Mouse (Mus musculus): ENCODE measurements around the gene Notch3. TPM values are rescaled to one million over a fixed set of nuclear protein-coding genes. Genes with fewer than 3 reads are reported as not detected.

Gene Notch3
- polyA plus RNA-seq, 1 experiment from 2014 or later: 26.8 TPM

DNA sequence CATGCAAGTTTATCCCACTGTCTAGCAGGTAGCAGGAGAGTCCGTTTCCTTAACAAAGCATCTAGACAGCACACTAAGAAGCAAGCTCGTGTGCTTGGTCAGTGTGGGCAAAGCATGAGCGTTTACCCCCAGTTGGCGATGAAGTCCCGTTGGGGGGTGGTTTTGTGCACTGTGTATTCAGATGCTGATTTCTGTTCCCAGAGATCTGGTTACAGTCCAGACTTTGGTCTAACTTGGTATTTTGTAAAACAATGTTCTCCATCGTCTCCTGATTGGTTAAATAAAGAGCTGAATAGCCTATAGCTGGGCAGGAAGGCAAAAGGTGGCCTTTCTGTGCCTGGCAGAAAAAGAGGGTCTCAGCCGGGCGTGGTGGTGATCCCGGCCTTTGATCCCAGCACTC is 36.1 kb downstream of the Notch3 start:
- H3K4me3 ChIP-seq (ENCODE audit: low read depth, low read length): no peak overlapping the region
- no peak overlapping the region for H3K9ac ChIP-seq (ENCODE audit: low read length)
- no peak for ATAC-seq (replicated peaks; ENCODE audit: low FRiP score)
- H3K4me2 ChIP-seq (ENCODE audit: low read depth, low read length, severe bottlenecking): no peak overlapping the region
- WGBS: 95% methylated on average over 9 of the region's 9 CpGs
- no peaks in the 10 kb centered on the region for H3K4me1 ChIP-seq (replicated peaks; ENCODE audit: control insufficient read depth, insufficient read depth, low read length)
- H3K36me3 ChIP-seq (ENCODE audit: control insufficient read depth, insufficient read depth, low read length): peaks cover 35% of the 10 kb centered on the region
- no peak for DNase-seq (ENCODE audit: low spot score)
- no peaks in the 10 kb centered on the region for H3K27me3 ChIP-seq (ENCODE audit: control insufficient read depth, insufficient read depth, low read length)
- no peak overlapping the region for H3K27ac ChIP-seq (ENCODE audit: low read depth, low read length)
- H3K9me3 ChIP-seq (ENCODE audit: control insufficient read depth, low read length): no peaks in the 10 kb centered on the region

GRCm38 (mm10) chr17:32127195-32127594 is 39.5 kb downstream of the Notch3 start:
- Histone ChIP-seq H3K27me3 (ENCODE audit: control insufficient read depth, insufficient read depth, low read length) (no peaks in the 10 kb centered on the region), H3K4me3 (ENCODE audit: low read depth, low read length) (no peak overlapping the region), H3K4me2 (ENCODE audit: low read depth, low read length, severe bottlenecking) (no peak overlapping the region), H3K9ac (ENCODE audit: low read length) (no peak overlapping the region), H3K9me3 (ENCODE audit: control insufficient read depth, low read length) (no peaks in the 10 kb centered on the region), H3K4me1 (replicated peaks; ENCODE audit: control insufficient read depth, insufficient read depth, low read length) (no peaks in the 10 kb centered on the region), H3K27ac (ENCODE audit: low read depth, low read length) (no peak overlapping the region), H3K36me3 (ENCODE audit: control insufficient read depth, insufficient read depth, low read length) (peaks cover 32% of the 10 kb centered on the region)
- DNase-seq (ENCODE audit: low spot score): no peak
- WGBS: 98% methylated on average over 2 of the region's 2 CpGs
- no peak for ATAC-seq (replicated peaks; ENCODE audit: low FRiP score)

DNA sequence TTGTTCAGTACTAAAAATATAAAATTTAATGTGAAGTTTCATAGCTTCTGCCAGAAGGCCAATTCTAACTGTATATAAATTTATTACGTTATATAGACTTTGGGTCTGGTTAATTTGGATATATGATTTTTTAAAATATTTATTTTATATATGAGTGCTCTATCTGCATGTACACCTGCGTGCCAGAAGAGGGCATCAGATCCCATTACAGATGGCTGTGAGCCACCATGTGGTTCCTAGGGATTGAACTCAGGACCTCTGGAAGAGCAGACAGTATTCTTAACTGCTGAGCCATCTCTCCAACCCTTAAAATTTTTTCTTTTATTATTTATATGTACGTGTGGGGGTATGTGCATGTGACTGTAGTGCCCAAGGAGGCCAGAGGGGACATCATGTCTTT is 41.2 kb downstream of the Notch3 start:
- Histone ChIP-seq H3K9ac (ENCODE audit: low read length) (no peak overlapping the region), H3K27me3 (ENCODE audit: control insufficient read depth, insufficient read depth, low read length) (no peaks in the 10 kb centered on the region), H3K4me2 (ENCODE audit: low read depth, low read length, severe bottlenecking) (no peak overlapping the region), H3K4me1 (replicated peaks; ENCODE audit: control insufficient read depth, insufficient read depth, low read length) (no peaks in the 10 kb centered on the region), H3K27ac (ENCODE audit: low read depth, low read length) (no peak overlapping the region), H3K4me3 (ENCODE audit: low read depth, low read length) (no peak overlapping the region), H3K36me3 (ENCODE audit: control insufficient read depth, insufficient read depth, low read length) (peaks cover 25% of the 10 kb centered on the region), H3K9me3 (ENCODE audit: control insufficient read depth, low read length) (no peaks in the 10 kb centered on the region)
- 84% methylated on average over 3 of the region's 3 CpGs for WGBS
- ATAC-seq (replicated peaks; ENCODE audit: low FRiP score): no peak
- DNase-seq (ENCODE audit: low spot score): no peak

DNA sequence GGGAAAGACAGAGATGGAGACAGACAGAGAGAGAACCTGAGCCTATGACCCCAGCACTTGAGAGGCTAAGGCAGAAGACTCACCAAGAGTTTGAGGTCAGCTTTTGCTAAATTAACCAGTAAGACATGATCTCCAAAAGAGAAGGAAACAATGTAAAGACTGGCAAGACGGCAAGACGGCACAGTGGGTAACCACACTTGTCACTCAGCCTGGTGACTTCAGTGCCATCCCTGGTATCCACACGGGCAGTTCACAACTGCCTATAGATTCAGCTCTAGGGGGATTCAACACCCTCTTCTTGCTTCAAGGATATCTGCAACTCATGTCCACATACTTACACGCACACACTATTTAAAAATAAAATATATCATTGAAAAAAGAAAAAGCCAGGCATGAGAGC is 43.1 kb downstream of the Notch3 start:
- no peak for ATAC-seq (replicated peaks; ENCODE audit: low FRiP score)
- Histone ChIP-seq H3K4me3 (ENCODE audit: low read depth, low read length) (no peak overlapping the region), H3K4me1 (replicated peaks; ENCODE audit: control insufficient read depth, insufficient read depth, low read length) (no peaks in the 10 kb centered on the region), H3K27ac (ENCODE audit: low read depth, low read length) (no peak overlapping the region), H3K9me3 (ENCODE audit: control insufficient read depth, low read length) (no peaks in the 10 kb centered on the region), H3K4me2 (ENCODE audit: low read depth, low read length, severe bottlenecking) (no peak overlapping the region), H3K27me3 (ENCODE audit: control insufficient read depth, insufficient read depth, low read length) (no peaks in the 10 kb centered on the region), H3K36me3 (ENCODE audit: control insufficient read depth, insufficient read depth, low read length) (peaks cover 18% of the 10 kb centered on the region), H3K9ac (ENCODE audit: low read length) (no peak overlapping the region)
- DNase-seq (ENCODE audit: low spot score): no peak
- WGBS: 96% methylated on average over 4 of the region's 4 CpGs

DNA sequence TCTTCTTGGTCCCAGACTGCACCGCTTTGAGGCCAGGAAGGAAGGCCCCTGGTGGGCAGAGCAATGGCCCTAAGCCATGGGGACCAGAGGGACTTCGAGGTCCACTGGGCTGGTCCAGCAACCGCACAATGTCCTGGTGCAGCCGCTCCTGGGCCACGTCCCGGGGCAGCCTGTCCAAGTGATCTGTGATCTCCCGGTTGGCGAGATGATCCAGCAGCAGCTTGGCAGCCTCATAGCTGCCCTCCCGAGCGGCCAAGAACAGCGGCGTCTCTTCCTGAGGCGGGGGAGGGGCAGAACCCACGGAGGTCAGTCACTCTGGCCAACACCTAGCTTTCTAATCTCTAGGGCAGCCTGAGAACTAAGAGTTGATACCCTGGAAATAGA is 44.1 kb downstream of the Notch3 start:
- H3K4me3 ChIP-seq (ENCODE audit: low read depth, low read length): no peak overlapping the region
- 0 out of 2 replicates have a peak, but pooled peaks cover 2% of the 10 kb centered on the region for H3K4me1 ChIP-seq (replicated peaks; ENCODE audit: control insufficient read depth, insufficient read depth, low read length)
- WGBS: 81% methylated on average over 14 of the region's 14 CpGs
- no peak overlapping the region for H3K9ac ChIP-seq (ENCODE audit: low read length)
- ATAC-seq (replicated peaks; ENCODE audit: low FRiP score): no peak
- DNase-seq (ENCODE audit: low spot score): no peak
- H3K27me3 ChIP-seq (ENCODE audit: control insufficient read depth, insufficient read depth, low read length): no peaks in the 10 kb centered on the region
- no peak overlapping the region for H3K27ac ChIP-seq (ENCODE audit: low read depth, low read length)
- H3K9me3 ChIP-seq (ENCODE audit: control insufficient read depth, low read length): no peaks in the 10 kb centered on the region
- H3K4me2 ChIP-seq (ENCODE audit: low read depth, low read length, severe bottlenecking): no peak overlapping the region
- peaks cover 18% of the 10 kb centered on the region for H3K36me3 ChIP-seq (ENCODE audit: control insufficient read depth, insufficient read depth, low read length)

GRCm38 (mm10) chr17:32121833-32122586 is 44.6 kb downstream of the Notch3 start:
- H3K36me3 ChIP-seq (ENCODE audit: control insufficient read depth, insufficient read depth, low read length): peaks cover 13% of the 10 kb centered on the region
- H3K9me3 ChIP-seq (ENCODE audit: control insufficient read depth, low read length): no peaks in the 10 kb centered on the region
- 0 out of 2 replicates have a peak, but pooled peaks cover 2% of the 10 kb centered on the region for H3K4me1 ChIP-seq (replicated peaks; ENCODE audit: control insufficient read depth, insufficient read depth, low read length)
- H3K27me3 ChIP-seq (ENCODE audit: control insufficient read depth, insufficient read depth, low read length): no peaks in the 10 kb centered on the region
- WGBS: 82% methylated on average over 18 of the region's 19 CpGs
- no peak overlapping the region for H3K27ac ChIP-seq (ENCODE audit: low read depth, low read length)
- no peak for ATAC-seq (replicated peaks; ENCODE audit: low FRiP score)
- DNase-seq (ENCODE audit: low spot score): no peak
- no peak overlapping the region for H3K4me2 ChIP-seq (ENCODE audit: low read depth, low read length, severe bottlenecking)
- H3K4me3 ChIP-seq (ENCODE audit: low read depth, low read length): no peak overlapping the region
- H3K9ac ChIP-seq (ENCODE audit: low read length): no peak overlapping the region

- H3K9me3 ChIP-seq (ENCODE audit: control insufficient read depth, low read length): no peaks in the 10 kb centered on the region
- WGBS: 88% methylated on average over 9 of the region's 9 CpGs
- H3K4me1 ChIP-seq (replicated peaks; ENCODE audit: control insufficient read depth, insufficient read depth, low read length): 0 out of 2 replicates have a peak, but pooled peaks cover 2% of the 10 kb centered on the region
- no peak overlapping the region for H3K27ac ChIP-seq (ENCODE audit: low read depth, low read length)
- no peak overlapping the region for H3K4me3 ChIP-seq (ENCODE audit: low read depth, low read length)
- H3K27me3 ChIP-seq (ENCODE audit: control insufficient read depth, insufficient read depth, low read length): no peaks in the 10 kb centered on the region
- DNase-seq (ENCODE audit: low spot score) (no peak), ATAC-seq (replicated peaks; ENCODE audit: low FRiP score) (no peak)
- H3K36me3 ChIP-seq (ENCODE audit: control insufficient read depth, insufficient read depth, low read length): peaks cover 8% of the 10 kb centered on the region
- H3K4me2 ChIP-seq (ENCODE audit: low read depth, low read length, severe bottlenecking): no peak overlapping the region
- no peak overlapping the region for H3K9ac ChIP-seq (ENCODE audit: low read length)
These were observed 45.7 kb downstream of the Notch3 start for GRCm38 (mm10) chr17:32120771-32121532.

- ATAC-seq (replicated peaks; ENCODE audit: low FRiP score): no peak
- H3K9ac ChIP-seq (ENCODE audit: low read length): no peak overlapping the region
- H3K4me3 ChIP-seq (ENCODE audit: low read depth, low read length): no peak overlapping the region
- H3K4me2 ChIP-seq (ENCODE audit: low read depth, low read length, severe bottlenecking): no peak overlapping the region
- H3K4me1 ChIP-seq (replicated peaks; ENCODE audit: control insufficient read depth, insufficient read depth, low read length): peaks cover 4% of the 10 kb centered on the region; the same call in 1 of the 2 replicates
- no peak overlapping the region for H3K27ac ChIP-seq (ENCODE audit: low read depth, low read length)
- no peaks in the 10 kb centered on the region for H3K27me3 ChIP-seq (ENCODE audit: control insufficient read depth, insufficient read depth, low read length)
- no peak for DNase-seq (ENCODE audit: low spot score)
- peaks cover 8% of the 10 kb centered on the region for H3K36me3 ChIP-seq (ENCODE audit: control insufficient read depth, insufficient read depth, low read length)
- H3K9me3 ChIP-seq (ENCODE audit: control insufficient read depth, low read length): no peaks in the 10 kb centered on the region
- WGBS: 88% methylated on average over 16 of the region's 16 CpGs
These were observed 47.5 kb downstream of the Notch3 start for GRCm38 (mm10) chr17:32119196-32119595.

Measured in forebrain, embryonic 11.5 days (tissue).